Mouse (Mus musculus) lung, adult 2 months (tissue): ENCODE data around the gene Mapk1ip1.

ENCODE experiments used
- CTCF ChIP-seq: fragments of 200-500 bp; IDR thresholded peaks from 2 replicates; pipeline ENCODE4 v1.5.1; 2011; ENCODE audit warnings: mild to moderate bottlenecking, low read length, control low read depth; ENCODE audit not compliant: insufficient read depth
- POLR2A ChIP-seq: fragments of 200-500 bp; IDR thresholded peaks from 2 replicates; pipeline ENCODE4 v1.6.1; 2011; ENCODE audit warnings: low read depth, mild to moderate bottlenecking, control low read depth, low read length, borderline replicate concordance; ENCODE audit errors: extremely low read depth

DNA sequence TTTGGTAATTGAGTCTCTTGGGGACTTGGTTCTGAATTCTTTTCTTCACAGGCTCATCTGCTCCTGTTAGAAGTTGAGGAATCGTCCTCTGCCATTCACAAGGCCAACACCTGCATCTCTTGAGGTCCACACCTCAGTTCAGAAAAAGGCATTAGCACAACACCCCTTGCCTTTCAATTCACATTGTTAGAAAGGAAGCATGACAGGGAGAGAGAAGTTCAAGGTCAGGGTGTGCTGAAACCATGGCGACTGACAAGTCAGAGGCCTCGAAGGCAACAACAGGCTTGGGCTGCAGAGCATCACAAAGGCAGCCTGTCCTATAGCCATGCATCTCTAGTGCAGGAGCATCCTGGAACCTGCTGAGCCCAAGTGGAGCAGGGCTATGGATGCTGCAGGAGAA lies 38.9 kb downstream of the Mapk1ip1 start:
- TF ChIP-seq POLR2A (no peak), CTCF (no peak)
